In the genomic region with DNA sequence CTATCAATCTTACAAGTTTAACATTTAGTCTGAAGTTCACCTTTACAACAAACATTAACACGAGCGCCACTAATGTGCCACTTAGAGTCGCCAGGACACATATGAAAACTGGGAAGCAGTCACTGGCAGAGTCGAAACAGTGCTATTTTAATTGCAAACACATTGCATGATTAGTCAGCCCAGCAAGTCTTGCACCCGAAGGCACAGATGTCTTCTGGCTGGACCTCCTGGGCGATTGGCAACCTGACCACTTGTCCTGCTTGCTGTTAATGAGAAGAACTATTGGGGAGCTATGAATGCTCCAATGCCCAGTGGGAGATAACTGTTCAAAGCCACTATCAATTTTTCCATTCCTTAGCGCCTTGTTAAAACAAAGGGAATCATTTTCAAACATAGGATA, we compare ENCODE assay signal across 12 mouse cellular contexts.
A peak's percentile ranks its signal among the peaks of the same experiment; 100 is the strongest.
DNase-seq lines count a peak whose midpoint lies in the region; ATAC-seq and TF ChIP-seq lines count a peak whose summit lies in the region.
"Had no signal": no experiment of that assay in that cellular context is flagged by ENCODE, and none has a peak within 500 bp of the region (broad histone marks: within the 10 kb centered on the region; RNA-seq: fewer than 3 reads in every experiment).

No protein-coding gene starts in this region.

- 50% methylated on average over 7 of the region's 7 CpGs for WGBS in forebrain, postnatal 0 days
- WGBS in forebrain, embryonic 13.5 days, result 68% methylated on average over 7 of the region's 7 CpGs
- WGBS in midbrain, postnatal 0 days, result 76% methylated on average over 7 of the region's 7 CpGs
- WGBS in midbrain, embryonic 13.5 days, result 88% methylated on average over 7 of the region's 7 CpGs
- 75% methylated on average over 7 of the region's 7 CpGs for WGBS in hindbrain, embryonic 10.5 days

- H3K27ac ChIP-seq in forebrain, postnatal 0 days (ENCODE audit: low read depth, low read length), result no peak overlapping the region
- H3K27ac ChIP-seq in forebrain, embryonic 13.5 days, result no peak overlapping the region
- no peak overlapping the region for H3K27ac ChIP-seq in midbrain, postnatal 0 days (ENCODE audit: low read depth, low read length)
- no peak overlapping the region for H3K27ac ChIP-seq in midbrain, embryonic 13.5 days
- H3K27ac ChIP-seq in hindbrain, embryonic 10.5 days, result no peak overlapping the region
- H3K27ac ChIP-seq: heart, embryonic 10.5 days; limb, embryonic 15.5 days had no signal

- H3K27me3 ChIP-seq in forebrain, postnatal 0 days (ENCODE audit: insufficient read depth, low read length), result no peaks in the 10 kb centered on the region
- H3K27me3 ChIP-seq in forebrain, embryonic 13.5 days, result no peaks in the 10 kb centered on the region
- no peaks in the 10 kb centered on the region for H3K27me3 ChIP-seq in midbrain, postnatal 0 days (ENCODE audit: insufficient read depth, low read length)
- no peaks in the 10 kb centered on the region for H3K27me3 ChIP-seq in midbrain, embryonic 13.5 days
- H3K27me3 ChIP-seq in hindbrain, embryonic 10.5 days (ENCODE audit: insufficient read depth, poor library complexity, severe bottlenecking), result no peaks in the 10 kb centered on the region
- H3K27me3 ChIP-seq: limb, embryonic 15.5 days had no signal

- H3K9me3 ChIP-seq in forebrain, postnatal 0 days (ENCODE audit: low read length), result no peaks in the 10 kb centered on the region
- H3K9me3 ChIP-seq in forebrain, embryonic 13.5 days (replicated peaks), result no peaks in the 10 kb centered on the region
- H3K9me3 ChIP-seq in midbrain, postnatal 0 days (ENCODE audit: low read length), result no peaks in the 10 kb centered on the region
- no peaks in the 10 kb centered on the region for H3K9me3 ChIP-seq in midbrain, embryonic 13.5 days
- no peaks in the 10 kb centered on the region for H3K9me3 ChIP-seq in hindbrain, embryonic 10.5 days
- H3K9me3 ChIP-seq: heart, embryonic 10.5 days; limb, embryonic 15.5 days had no signal

- DNase-seq in forebrain, postnatal 0 days, result peak; percentile 21
- DNase-seq in midbrain, postnatal 0 days (ENCODE audit: low spot score), result peak; percentile 31
- peak; percentile 5 for DNase-seq in hindlimb bud, embryonic 11.5 days (ENCODE audit: extremely low spot score, low read depth, low spot score)
- DNase-seq in urinary bladder, postnatal 14 days (ENCODE audit: low spot score), result no peak
- DNase-seq in hindbrain, embryonic 10.5 days (ENCODE audit: low spot score), result no peak
- DNase-seq: thymus, adult 2 months had no signal

- no peaks in the 10 kb centered on the region for H3K4me1 ChIP-seq in forebrain, postnatal 0 days (ENCODE audit: insufficient read depth)
- no peaks in the 10 kb centered on the region for H3K4me1 ChIP-seq in forebrain, embryonic 13.5 days
- H3K4me1 ChIP-seq in midbrain, postnatal 0 days (ENCODE audit: insufficient read depth, low read length), result no peaks in the 10 kb centered on the region
- 0 out of 2 replicates have a peak, but pooled peaks cover 3% of the 10 kb centered on the region for H3K4me1 ChIP-seq in midbrain, embryonic 13.5 days (replicated peaks)
- H3K4me1 ChIP-seq in hindbrain, embryonic 10.5 days (replicated peaks), result no peaks in the 10 kb centered on the region
- H3K4me1 ChIP-seq: heart, embryonic 10.5 days had no signal

- no peak overlapping the region for H3K4me2 ChIP-seq in forebrain, postnatal 0 days (ENCODE audit: low read depth)
- H3K4me2 ChIP-seq in forebrain, embryonic 13.5 days, result no peak overlapping the region
- no peak overlapping the region for H3K4me2 ChIP-seq in midbrain, postnatal 0 days (ENCODE audit: low read depth, low read length, poor library complexity, severe bottlenecking)
- H3K4me2 ChIP-seq in midbrain, embryonic 13.5 days (replicated peaks), result no peak overlapping the region
- H3K4me2 ChIP-seq: limb, embryonic 15.5 days; midbrain, embryonic 11.5 days had no signal

- H3K36me3 ChIP-seq in forebrain, postnatal 0 days (ENCODE audit: insufficient read depth), result no peaks in the 10 kb centered on the region
- no peaks in the 10 kb centered on the region for H3K36me3 ChIP-seq in forebrain, embryonic 13.5 days (ENCODE audit: poor library complexity, severe bottlenecking)
- no peaks in the 10 kb centered on the region for H3K36me3 ChIP-seq in midbrain, postnatal 0 days (ENCODE audit: insufficient read depth, low read length)
- no peaks in the 10 kb centered on the region for H3K36me3 ChIP-seq in midbrain, embryonic 13.5 days
- no peaks in the 10 kb centered on the region for H3K36me3 ChIP-seq in hindbrain, embryonic 10.5 days
- H3K36me3 ChIP-seq: heart, embryonic 10.5 days; limb, embryonic 15.5 days had no signal

- H3K4me3 ChIP-seq in forebrain, postnatal 0 days (ENCODE audit: low read depth, low read length), result no peak overlapping the region
- H3K4me3 ChIP-seq in forebrain, embryonic 13.5 days, result no peak overlapping the region
- H3K4me3 ChIP-seq in midbrain, postnatal 0 days (ENCODE audit: low read depth, low read length), result no peak overlapping the region
- no peak overlapping the region for H3K4me3 ChIP-seq in midbrain, embryonic 13.5 days (replicated peaks)
- no peak overlapping the region for H3K4me3 ChIP-seq in hindbrain, embryonic 10.5 days
- H3K4me3 ChIP-seq: heart, embryonic 10.5 days; limb, embryonic 15.5 days had no signal

- ATAC-seq in forebrain, postnatal 0 days, result no peak
- no peak for ATAC-seq in forebrain, embryonic 13.5 days
- ATAC-seq in midbrain, postnatal 0 days (ENCODE audit: low FRiP score), result no peak
- no peak for ATAC-seq in midbrain, embryonic 13.5 days
- no peak for ATAC-seq in megakaryocyte progenitor cell, adult 5-6 weeks (replicated peaks; ENCODE audit: poor library complexity)

- no peak overlapping the region for H3K9ac ChIP-seq in forebrain, postnatal 0 days
- H3K9ac ChIP-seq in forebrain, embryonic 13.5 days, result no peak overlapping the region
- no peak overlapping the region for H3K9ac ChIP-seq in midbrain, postnatal 0 days (replicated peaks; ENCODE audit: low read length, poor library complexity, severe bottlenecking)
- no peak overlapping the region for H3K9ac ChIP-seq in midbrain, embryonic 13.5 days (replicated peaks)
- H3K9ac ChIP-seq: limb, embryonic 15.5 days had no signal

- no peak for TF ChIP-seq CTCF in forebrain, postnatal 0 days (IDR thresholded peaks at IDR 0.05; ENCODE audit: low read depth)
- no peak for TF ChIP-seq CTCF in midbrain, postnatal 0 days (IDR thresholded peaks at IDR 0.05)

Comparison
In these comparisons a context has a peak if more than half of its experiments do, and no peak if none do; other contexts are left out.
1. DNase-seq: peak in forebrain, postnatal 0 days (single experiment), midbrain, postnatal 0 days (single experiment) and hindlimb bud, embryonic 11.5 days (single experiment); none in urinary bladder, postnatal 14 days (single experiment) and hindbrain, embryonic 10.5 days (single experiment).